Mouse (Mus musculus): ENCODE measurements at regions not wholly inside any gene's neighbourhood (a gene's known extent, or its start where the extent isn't known, plus 50 kb on each side); places are given as distances from the start of the nearest gene placed in this dataset.

DNA sequence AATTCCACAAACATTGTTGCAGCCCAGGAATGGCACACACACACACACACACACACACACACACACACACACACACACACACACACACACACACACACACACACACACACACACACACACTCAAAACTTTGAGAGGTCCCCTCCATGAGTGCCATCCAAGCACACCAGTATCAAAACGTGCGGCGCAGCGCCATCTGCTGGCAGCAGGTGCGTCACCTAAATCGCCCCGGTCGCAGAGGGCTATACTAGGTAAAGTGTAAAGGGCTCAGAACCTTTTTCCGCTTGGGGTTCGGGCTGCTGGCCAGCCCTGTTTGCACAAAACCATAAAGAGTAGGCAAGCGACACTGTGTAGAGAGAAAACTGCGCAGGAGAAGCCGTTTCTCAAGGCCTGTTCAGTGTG, 527.9 kb upstream of the Sall1 start:
- TF ChIP-seq CTCF (conservative IDR thresholded peaks at IDR 0.05; ENCODE audit: low read length) (peak; percentile 51), NANOG (IDR thresholded peaks at IDR 0.05; ENCODE audit: borderline replicate concordance, low read length) (no peak)

Data from E14TG2a.4 (cell line).